Mouse (Mus musculus): ENCODE measurements around the gene Uaca. TPM values are rescaled to one million over a fixed set of nuclear protein-coding genes. Genes with fewer than 3 reads are reported as not detected.

Gene Uaca
- polyA plus RNA-seq, 1 experiment from 2014 or later, result 17.1 TPM

DNA sequence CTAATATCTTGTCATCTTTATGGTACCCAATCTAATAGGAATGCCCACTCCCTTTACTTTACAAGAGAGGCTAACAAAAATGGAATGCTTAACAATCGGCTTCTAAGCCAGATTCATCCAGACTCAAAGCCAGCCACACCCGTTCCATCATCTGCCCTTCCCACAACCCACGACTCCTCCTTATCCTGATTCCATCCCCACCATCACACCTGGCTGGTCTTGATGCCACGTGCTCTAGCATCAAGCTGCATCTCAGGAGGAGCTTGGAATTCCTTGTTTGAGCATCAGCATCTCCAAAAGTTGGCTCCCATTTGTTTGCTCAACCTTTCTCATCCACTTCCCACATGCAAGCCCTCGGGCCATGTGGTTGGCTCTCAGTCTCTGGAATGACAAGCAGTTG is 127.5 kb downstream of the Uaca start:
- Histone ChIP-seq H3K9me3 (ENCODE audit: control insufficient read depth, low read length) (no peaks in the 10 kb centered on the region), H3K4me2 (ENCODE audit: low read length) (no peak overlapping the region), H3K36me3 (ENCODE audit: control insufficient read depth, insufficient read depth, low read length) (no peaks in the 10 kb centered on the region), H3K4me3 (ENCODE audit: control insufficient read depth in 1 of 2, insufficient read depth in 1 of 2, low read depth in 1 of 2, low read length in 2 of 2) (no peak overlapping the region), H3K27ac (replicated peaks in 1 of 2; ENCODE audit: control insufficient read depth in 1 of 2, insufficient read depth in 1 of 2, low read depth in 2 of 2, low read length in 2 of 2) (no peak overlapping the region), H3K9ac (ENCODE audit: low read length) (no peak overlapping the region), H3K4me1 (ENCODE audit: control insufficient read depth in 2 of 2, insufficient read depth in 2 of 2, low read length in 2 of 2) (peaks cover 12 to 13% of the 10 kb centered on the region in 2 experiments), H3K27me3 (ENCODE audit: control insufficient read depth, insufficient read depth, low read length) (no peaks in the 10 kb centered on the region)
- ATAC-seq (ENCODE audit: insufficient number of reproducible peaks, insufficient read depth, low FRiP score, low read depth), result no peak
- WGBS, result 90% methylated on average over 5 of the region's 5 CpGs

- H3K27ac ChIP-seq (replicated peaks in 1 of 2; ENCODE audit: control insufficient read depth in 1 of 2, insufficient read depth in 1 of 2, low read depth in 2 of 2, low read length in 2 of 2), result no peak overlapping the region
- WGBS, result 75% methylated on average over 9 of the region's 9 CpGs
- no peak for ATAC-seq (ENCODE audit: insufficient number of reproducible peaks, insufficient read depth, low FRiP score, low read depth)
- H3K4me2 ChIP-seq (ENCODE audit: low read length), result no peak overlapping the region
- no peaks in the 10 kb centered on the region for H3K27me3 ChIP-seq (ENCODE audit: control insufficient read depth, insufficient read depth, low read length)
- H3K36me3 ChIP-seq (ENCODE audit: control insufficient read depth, insufficient read depth, low read length), result no peaks in the 10 kb centered on the region
- H3K9ac ChIP-seq (ENCODE audit: low read length), result no peak overlapping the region
- H3K4me3 ChIP-seq (ENCODE audit: control insufficient read depth in 1 of 2, insufficient read depth in 1 of 2, low read depth in 1 of 2, low read length in 2 of 2), result no peak overlapping the region
- H3K4me1 ChIP-seq (ENCODE audit: control insufficient read depth in 2 of 2, insufficient read depth in 2 of 2, low read length in 2 of 2), result 0 out of 4 replicates have a peak, but pooled peaks cover 0 to 1% of the 10 kb centered on the region in 2 experiments
- no peaks in the 10 kb centered on the region for H3K9me3 ChIP-seq (ENCODE audit: control insufficient read depth, low read length)
Measured at GRCm38 (mm10) chr9:60926301-60926700, 132.0 kb downstream of the Uaca start.

GRCm38 (mm10) chr9:60929290-60929983 is 135.1 kb downstream of the Uaca start:
- Histone ChIP-seq H3K9ac (ENCODE audit: low read length) (no peak overlapping the region), H3K4me3 (ENCODE audit: control insufficient read depth in 1 of 2, insufficient read depth in 1 of 2, low read depth in 1 of 2, low read length in 2 of 2) (no peak overlapping the region), H3K4me1 (ENCODE audit: control insufficient read depth in 2 of 2, insufficient read depth in 2 of 2, low read length in 2 of 2) (no peaks in the 10 kb centered on the region), H3K36me3 (ENCODE audit: control insufficient read depth, insufficient read depth, low read length) (no peaks in the 10 kb centered on the region), H3K4me2 (ENCODE audit: low read length) (no peak overlapping the region), H3K27me3 (ENCODE audit: control insufficient read depth, insufficient read depth, low read length) (no peaks in the 10 kb centered on the region), H3K27ac (replicated peaks in 1 of 2; ENCODE audit: control insufficient read depth in 1 of 2, insufficient read depth in 1 of 2, low read depth in 2 of 2, low read length in 2 of 2) (no peak overlapping the region), H3K9me3 (ENCODE audit: control insufficient read depth, low read length) (no peaks in the 10 kb centered on the region)
- whole genome bisulfite sequencing, result 79% methylated on average over 4 of the region's 4 CpGs
- no peak for ATAC-seq (ENCODE audit: insufficient number of reproducible peaks, insufficient read depth, low FRiP score, low read depth)

Other genes with a start within 250 kb of the Uaca start
- 8.9 and 10.4 TPM in 2 replicates for gene Lrrc49, start 106.4 kb upstream of the Uaca start, polyA plus RNA-seq (2014; fragmentation: Nextera tagmentation; extraction: Ambion mirVana)
- 0.61 and 0.68 TPM in 2 replicates for gene Larp6, start 81.6 kb upstream of the Uaca start, polyA plus RNA-seq (2014; fragmentation: Nextera tagmentation; extraction: Ambion mirVana)

Data from heart, embryonic 14.5 days (tissue).